Mouse (Mus musculus): Measurements from ENCODE around the gene Gm49630. TPM values are rescaled to one million over a fixed set of nuclear protein-coding genes. Genes with fewer than 3 reads are reported as not detected.
A peak's percentile ranks its signal among the peaks of the same experiment; 100 is the strongest.
"Not testable (repeated sequence)": the region's sequence is repeated elsewhere in the genome, so short reads cannot be mapped to it uniquely, and the experiment has no call there.

The Gm49630 gene
- polyA plus RNA-seq, 1 experiment from 2014 or later = not detected

DNA sequence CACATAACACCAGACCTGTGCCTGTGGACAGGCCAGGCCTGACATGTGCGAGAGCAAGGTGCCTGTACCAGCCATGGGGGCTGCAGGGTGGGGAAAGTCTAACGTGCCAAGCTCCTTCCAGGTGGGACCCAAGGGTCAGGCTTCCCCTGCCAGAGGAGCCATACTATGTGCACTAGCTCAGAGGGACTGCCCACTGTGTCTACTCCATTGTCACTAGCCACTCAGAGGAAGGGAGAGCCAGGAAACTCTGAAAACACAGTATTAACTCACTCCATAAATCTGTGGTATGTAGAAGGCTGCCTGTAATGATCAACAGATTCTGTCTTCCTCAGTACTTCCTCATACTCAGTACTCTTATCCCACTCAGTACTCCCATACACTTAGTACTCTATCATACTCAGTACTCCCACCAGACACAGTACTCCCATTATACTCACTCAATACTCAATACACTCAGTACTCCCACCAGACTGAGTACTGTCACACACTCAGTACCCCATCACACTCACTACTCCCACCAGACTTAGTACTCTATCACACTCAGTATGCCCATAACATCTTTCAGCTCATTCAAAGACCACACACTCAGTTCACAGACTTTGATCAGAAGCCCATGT, 16.7 kb upstream of the Gm49630 start:
- not testable (repeated sequence) for H3K9me3 ChIP-seq; H3K27ac ChIP-seq; H3K9ac ChIP-seq; H3K4me3 ChIP-seq; H3K27me3 ChIP-seq; H3K36me3 ChIP-seq; H3K4me2 ChIP-seq; ATAC-seq (ENCODE audit: borderline replicate concordance, extremely low read depth, low FRiP score, low TSS enrichment); H3K4me1 ChIP-seq
- WGBS = no CpG with 5 or more reads among the region's 2 CpGs

DNA sequence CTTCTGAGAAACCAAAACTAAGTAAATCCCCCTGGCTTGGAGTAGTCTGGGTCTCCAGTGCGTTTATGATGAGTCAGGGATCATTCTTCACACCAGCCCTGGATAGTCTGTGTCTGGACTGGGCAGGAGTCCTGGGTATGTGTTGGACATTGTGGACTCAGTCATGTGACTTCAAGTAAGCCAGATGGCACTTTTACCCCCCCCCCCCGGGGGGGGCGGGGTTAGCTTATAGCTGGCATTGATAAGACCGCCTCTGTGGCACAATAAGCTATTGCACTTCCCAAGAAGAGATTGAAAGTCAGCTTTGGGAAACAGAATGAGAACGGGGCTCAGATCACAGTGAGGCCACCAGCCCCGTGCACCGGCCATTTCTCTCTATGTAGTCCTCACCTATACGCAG, 14.2 kb upstream of the Gm49630 start:
- not testable (repeated sequence) for H3K27ac ChIP-seq; H3K27me3 ChIP-seq; H3K9me3 ChIP-seq; H3K36me3 ChIP-seq; ATAC-seq (ENCODE audit: borderline replicate concordance, extremely low read depth, low FRiP score, low TSS enrichment); H3K4me3 ChIP-seq; H3K9ac ChIP-seq; H3K4me1 ChIP-seq; H3K4me2 ChIP-seq
- WGBS = 62% methylated on average over 8 of the region's 8 CpGs

GRCm38 (mm10) chr17:7385364-7385763, 13.6 kb upstream of the Gm49630 start, which contains the start of gene Unc93a2:
Unc93a2 (minus strand) TSS chr17:7385464.
- not testable (repeated sequence) for H3K9ac ChIP-seq; ATAC-seq (ENCODE audit: borderline replicate concordance, extremely low read depth, low FRiP score, low TSS enrichment); H3K27me3 ChIP-seq; H3K4me3 ChIP-seq; H3K4me2 ChIP-seq; H3K27ac ChIP-seq; H3K4me1 ChIP-seq; H3K36me3 ChIP-seq; H3K9me3 ChIP-seq
- WGBS = 68% methylated on average over 3 of the region's 3 CpGs

- 81% methylated on average over 12 of the region's 13 CpGs for WGBS
- not testable (repeated sequence) for H3K9ac ChIP-seq; H3K27ac ChIP-seq; H3K9me3 ChIP-seq; H3K4me3 ChIP-seq; ATAC-seq (ENCODE audit: borderline replicate concordance, extremely low read depth, low FRiP score, low TSS enrichment); H3K4me2 ChIP-seq; H3K4me1 ChIP-seq; H3K27me3 ChIP-seq; H3K36me3 ChIP-seq
Observed at GRCm38 (mm10) chr17:7383167-7384143, 11.7 kb upstream of the Gm49630 start.

- not testable (repeated sequence) for H3K4me1 ChIP-seq; H3K36me3 ChIP-seq; ATAC-seq (ENCODE audit: borderline replicate concordance, extremely low read depth, low FRiP score, low TSS enrichment); H3K9ac ChIP-seq; H3K9me3 ChIP-seq; H3K4me2 ChIP-seq; H3K27me3 ChIP-seq; H3K4me3 ChIP-seq; H3K27ac ChIP-seq
- 81% methylated on average over 1 of the region's 3 CpGs for WGBS
Observed at GRCm38 (mm10) chr17:7382711-7383110, 10.9 kb upstream of the Gm49630 start.

GRCm38 (mm10) chr17:7377907-7378306, 6.1 kb upstream of the Gm49630 start:
- H3K4me3 ChIP-seq; H3K36me3 ChIP-seq; H3K9ac ChIP-seq; ATAC-seq (ENCODE audit: borderline replicate concordance, extremely low read depth, low FRiP score, low TSS enrichment); H3K4me1 ChIP-seq; H3K27me3 ChIP-seq; H3K9me3 ChIP-seq; H3K27ac ChIP-seq; H3K4me2 ChIP-seq: not testable (repeated sequence)
- WGBS = 24% methylated on average over 2 of the region's 3 CpGs

- H3K27ac ChIP-seq, H3K9me3 ChIP-seq, H3K4me2 ChIP-seq, H3K4me1 ChIP-seq, H3K4me3 ChIP-seq, H3K36me3 ChIP-seq, H3K27me3 ChIP-seq, H3K9ac ChIP-seq: not testable (repeated sequence)
- ATAC-seq (ENCODE audit: borderline replicate concordance, extremely low read depth, low FRiP score, low TSS enrichment) = peak; percentile 36; the same call in 1 of the 2 replicates
- 80% methylated on average over 1 of the region's 3 CpGs for WGBS
Observed at GRCm38 (mm10) chr17:7376951-7377700, 5.3 kb upstream of the Gm49630 start.

DNA sequence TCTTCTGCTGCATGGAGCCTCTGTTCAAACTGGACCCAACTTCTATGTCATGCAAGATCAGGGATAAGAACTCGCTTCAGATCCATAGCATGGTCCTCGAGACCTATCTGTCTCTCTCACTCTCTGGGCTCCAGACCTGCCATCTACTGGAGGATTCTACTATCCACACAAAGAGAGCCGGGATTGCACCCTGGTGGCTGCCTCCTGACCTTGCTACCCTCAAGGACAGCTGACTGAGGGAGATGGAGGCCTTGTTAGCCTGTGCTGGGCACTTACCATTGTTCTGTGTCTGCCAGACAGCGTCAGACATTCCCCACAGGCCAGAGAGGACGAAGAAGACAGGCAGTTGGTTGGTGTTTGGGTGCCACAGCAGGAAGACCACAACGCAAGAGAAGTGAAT, 2.4 kb downstream of the Gm49630 start:
- not testable (repeated sequence) for H3K27ac ChIP-seq; H3K27me3 ChIP-seq; H3K4me2 ChIP-seq; H3K9me3 ChIP-seq; H3K9ac ChIP-seq; ATAC-seq (ENCODE audit: borderline replicate concordance, extremely low read depth, low FRiP score, low TSS enrichment); H3K4me1 ChIP-seq; H3K4me3 ChIP-seq; H3K36me3 ChIP-seq
- WGBS = 56% methylated on average over 6 of the region's 6 CpGs

DNA sequence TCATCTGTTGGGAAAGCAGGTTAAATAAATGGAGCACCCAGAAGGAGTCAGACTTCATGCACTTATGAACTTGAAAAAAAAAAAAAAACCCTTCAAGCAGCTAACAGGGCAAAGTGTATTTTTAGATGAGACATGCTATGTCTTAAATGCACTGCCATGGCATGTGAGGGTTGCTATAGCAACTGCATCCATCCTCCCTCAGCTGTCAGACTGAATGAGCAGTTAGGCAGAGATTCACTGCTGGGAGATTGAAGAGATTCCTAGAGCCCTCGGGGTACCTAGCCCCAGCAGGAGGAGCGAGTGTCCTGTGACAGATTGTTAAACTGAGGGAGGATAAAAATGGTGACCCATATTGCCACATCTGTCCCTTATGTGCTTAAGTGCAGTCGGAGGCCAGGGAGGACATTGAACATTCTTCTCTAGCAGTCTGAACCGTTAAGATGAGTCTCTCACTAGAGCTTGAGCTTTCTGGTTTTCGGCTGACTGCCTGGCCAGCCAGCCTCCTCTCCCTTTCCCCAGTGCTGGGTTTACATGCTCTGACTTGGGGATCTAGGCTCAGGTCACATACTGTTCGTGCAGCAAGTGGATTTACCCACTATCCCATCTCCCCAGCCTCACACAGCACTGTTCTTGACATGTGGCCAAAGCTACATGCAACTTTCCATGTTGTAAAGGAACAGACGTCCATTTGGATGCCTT, 5.0 kb downstream of the Gm49630 start:
- ATAC-seq (ENCODE audit: borderline replicate concordance, extremely low read depth, low FRiP score, low TSS enrichment); H3K4me1 ChIP-seq; H3K9ac ChIP-seq; H3K4me2 ChIP-seq; H3K36me3 ChIP-seq; H3K4me3 ChIP-seq; H3K9me3 ChIP-seq; H3K27ac ChIP-seq; H3K27me3 ChIP-seq: not testable (repeated sequence)
- WGBS = 32% methylated on average over 5 of the region's 7 CpGs

DNA sequence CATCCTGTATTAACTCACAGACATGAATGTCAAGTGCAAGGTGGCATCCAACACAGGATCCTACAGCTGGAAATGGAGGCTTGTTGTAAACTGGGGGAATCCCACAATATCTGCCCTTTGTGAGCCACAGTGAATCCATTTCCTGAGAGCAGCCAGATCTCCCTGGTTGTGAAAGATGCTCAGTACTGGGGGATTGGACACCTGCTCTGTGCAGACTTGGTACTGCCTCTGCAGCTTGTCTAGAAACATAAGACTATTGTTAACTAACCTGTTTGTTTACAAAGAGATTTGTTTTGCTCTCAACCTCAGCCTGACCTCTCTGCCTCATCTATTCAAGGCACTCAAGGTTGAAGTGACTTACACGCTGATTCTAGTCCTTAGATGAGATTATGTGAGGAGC, 5.5 kb downstream of the Gm49630 start:
- H3K27ac ChIP-seq; H3K4me2 ChIP-seq; H3K4me3 ChIP-seq; H3K27me3 ChIP-seq; H3K9ac ChIP-seq; H3K9me3 ChIP-seq; H3K4me1 ChIP-seq; ATAC-seq (ENCODE audit: borderline replicate concordance, extremely low read depth, low FRiP score, low TSS enrichment); H3K36me3 ChIP-seq: not testable (repeated sequence)
- no CpG with 5 or more reads among the region's 1 CpGs for WGBS

- not testable (repeated sequence) for ATAC-seq (ENCODE audit: borderline replicate concordance, extremely low read depth, low FRiP score, low TSS enrichment)
- no CpG with 5 or more reads among the region's 3 CpGs for WGBS
Observed at GRCm38 (mm10) chr17:7365615-7366014, 6.2 kb downstream of the Gm49630 start.

More at GRCm38 (mm10) chr17:7365615-7366014, 6.2 kb downstream of the Gm49630 start:
- not testable (repeated sequence) for H3K4me2 ChIP-seq, H3K4me3 ChIP-seq, H3K9me3 ChIP-seq, H3K27me3 ChIP-seq, H3K36me3 ChIP-seq, H3K27ac ChIP-seq, H3K9ac ChIP-seq, H3K4me1 ChIP-seq
